Comparison of ENCODE assay signal across 9 mouse cellular contexts in the genomic region with DNA sequence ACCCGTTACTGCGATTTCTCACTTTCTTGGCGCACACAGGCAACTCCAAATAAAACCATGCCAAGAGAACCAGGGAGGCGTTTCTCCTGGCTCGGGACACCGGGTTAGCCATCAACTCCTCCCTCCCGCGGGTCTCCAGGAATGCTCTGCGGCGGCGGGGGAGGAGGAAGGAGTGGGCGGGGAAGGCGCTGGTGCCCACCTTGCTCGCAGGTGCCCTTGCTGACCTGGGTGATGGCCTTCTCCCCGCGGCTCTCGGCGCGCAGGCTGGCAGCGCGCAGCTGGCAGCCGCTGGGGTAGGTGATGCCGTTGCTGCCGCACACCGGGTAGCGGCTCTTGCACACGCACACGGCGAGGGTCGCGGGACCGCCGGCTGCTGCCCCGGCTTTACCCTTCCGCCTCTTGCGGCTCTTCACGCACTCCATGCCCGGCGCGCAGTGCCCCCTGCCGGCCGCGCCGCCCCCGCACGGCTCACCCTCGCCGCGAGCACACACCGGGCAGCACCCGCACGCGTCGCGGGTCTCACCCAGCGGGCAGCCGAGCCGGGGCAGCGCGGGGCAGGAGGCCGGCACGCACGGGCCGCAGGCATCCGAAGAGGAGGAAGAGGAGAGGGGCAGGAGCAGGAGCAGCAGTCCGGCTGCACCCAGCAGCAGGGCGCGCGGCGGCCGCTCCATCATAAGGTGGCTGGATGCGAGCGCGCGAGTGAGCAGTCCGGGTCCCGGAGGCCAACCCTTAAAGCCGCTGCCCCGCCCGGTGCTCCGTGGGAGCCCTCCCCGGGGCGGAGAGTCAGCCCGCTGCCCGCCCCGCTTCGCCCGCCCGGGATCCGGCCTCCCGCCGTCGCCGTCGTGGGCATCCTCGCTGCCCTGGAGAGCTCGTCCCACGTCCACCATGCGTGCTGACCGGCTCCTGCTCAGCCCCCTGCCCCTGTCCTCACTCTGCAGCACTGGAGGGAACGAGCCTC. TPM values are rescaled to one million over a fixed set of nuclear protein-coding genes. Genes with fewer than 3 reads are reported as not detected.
A peak's percentile ranks its signal among the peaks of the same experiment; 100 is the strongest.
DNase-seq lines count a peak whose midpoint lies in the region; ATAC-seq lines count a peak whose summit lies in the region.
"Had no signal": no experiment of that assay in that cellular context is flagged by ENCODE, and none has a peak within 500 bp of the region (broad histone marks: within the 10 kb centered on the region; RNA-seq: fewer than 3 reads in every experiment).

Gene Igfbp7 (minus strand): TSS at position 701 of the 958 bp plus-strand sequence.

- peak within 1 kb of the TSS; percentile 97 for H3K4me2 ChIP-seq in embryonic facial prominence, embryonic 15.5 days (replicated peaks)
- peak within 1 kb of the TSS; percentile 92 for H3K4me2 ChIP-seq in limb, embryonic 13.5 days (replicated peaks)
- H3K4me2 ChIP-seq in midbrain, embryonic 14.5 days (ENCODE audit: low read length): peak within 1 kb of the TSS; percentile 87

- peak within 1 kb of the TSS; percentile 83 for H3K27ac ChIP-seq in embryonic facial prominence, embryonic 15.5 days (replicated peaks)
- H3K27ac ChIP-seq in limb, embryonic 13.5 days: 0 out of 2 replicates have a peak within 1 kb of the TSS, but pooled peaks have one; percentile 2
- no peak within 1 kb of the TSS for H3K27ac ChIP-seq in midbrain, embryonic 14.5 days (replicated peaks; ENCODE audit: low read depth, low read length)

- peak within 1 kb of the TSS; percentile 46 for H3K9ac ChIP-seq in embryonic facial prominence, embryonic 15.5 days
- peak within 1 kb of the TSS; percentile 72 for H3K9ac ChIP-seq in limb, embryonic 13.5 days
- H3K9ac ChIP-seq in midbrain, embryonic 14.5 days (replicated peaks; ENCODE audit: low read length): peak within 1 kb of the TSS; percentile 57

- H3K9me3 ChIP-seq in embryonic facial prominence, embryonic 15.5 days (replicated peaks): no peaks in the 10 kb centered on the region
- H3K9me3 ChIP-seq in limb, embryonic 13.5 days: 0 out of 2 replicates have a peak, but pooled peaks cover 2% of the 10 kb centered on the region
- H3K9me3 ChIP-seq in midbrain, embryonic 14.5 days (ENCODE audit: control insufficient read depth, low read length): no peaks in the 10 kb centered on the region

- H3K4me1 ChIP-seq in embryonic facial prominence, embryonic 15.5 days: peaks cover 8% of the 10 kb centered on the region; the same call in 1 of the 2 replicates
- peaks cover 5% of the 10 kb centered on the region; the same call in 1 of the 2 replicates for H3K4me1 ChIP-seq in limb, embryonic 13.5 days
- H3K4me1 ChIP-seq in midbrain, embryonic 14.5 days (ENCODE audit: control insufficient read depth, insufficient read depth, low read length): peaks cover 4% of the 10 kb centered on the region

- WGBS in embryonic facial prominence, embryonic 15.5 days: 4% methylated on average over 100 of the region's 101 CpGs
- WGBS in limb, embryonic 13.5 days: 6% methylated on average over 72 of the region's 101 CpGs
- WGBS in midbrain, embryonic 14.5 days: 5% methylated on average over 91 of the region's 101 CpGs

- peak within 1 kb of the TSS; percentile 60 for H3K4me3 ChIP-seq in embryonic facial prominence, embryonic 15.5 days (replicated peaks)
- H3K4me3 ChIP-seq in limb, embryonic 13.5 days: peak within 1 kb of the TSS; percentile 64
- H3K4me3 ChIP-seq in midbrain, embryonic 14.5 days (replicated peaks; ENCODE audit: low read depth, low read length): peak within 1 kb of the TSS; percentile 59

- peak; percentile 79 to 80 for DNase-seq in cerebellum, postnatal 10 days
- no peak for DNase-seq in cerebellum, adult 11-12 months
- peak; percentile 82 for DNase-seq in heart, adult 9 months (ENCODE audit: low spot score in 2 of 2)
- peak; percentile 87 to 93 for DNase-seq in kidney, adult 8-10 months
- peak; percentile 84 for DNase-seq in midbrain, embryonic 14.5 days
- DNase-seq in spleen, postnatal 4 days (ENCODE audit: low spot score in 2 of 2): peak; percentile 25 to 77

- peak; percentile 87 for ATAC-seq in embryonic facial prominence, embryonic 15.5 days (ENCODE audit: insufficient number of reproducible peaks, low FRiP score, low TSS enrichment, low read depth)
- peak; percentile 89 for ATAC-seq in limb, embryonic 13.5 days (ENCODE audit: low FRiP score, low read depth)
- ATAC-seq in midbrain, embryonic 14.5 days (ENCODE audit: low FRiP score, low TSS enrichment): peak; percentile 89

- no peaks in the 10 kb centered on the region for H3K27me3 ChIP-seq in embryonic facial prominence, embryonic 15.5 days
- peaks cover 35% of the 10 kb centered on the region for H3K27me3 ChIP-seq in limb, embryonic 13.5 days
- H3K27me3 ChIP-seq in midbrain, embryonic 14.5 days (ENCODE audit: control insufficient read depth, insufficient read depth, low read length): peaks cover 18% of the 10 kb centered on the region; the same call in 1 of the 2 replicates
- H3K27me3 ChIP-seq: CH12.LX had no signal

- no peaks in the 10 kb centered on the region for H3K36me3 ChIP-seq in embryonic facial prominence, embryonic 15.5 days
- H3K36me3 ChIP-seq in limb, embryonic 13.5 days: no peaks in the 10 kb centered on the region
- no peaks in the 10 kb centered on the region for H3K36me3 ChIP-seq in midbrain, embryonic 14.5 days (ENCODE audit: control insufficient read depth, insufficient read depth, low read length)

RNA-seq across cellular contexts. Expression of gene Igfbp7, which starts in this region (rescaled TPM):
- polyA plus RNA-seq in embryonic facial prominence, embryonic 15.5 days (2015; fragmentation: Nextera tagmentation; extraction: Ambion mirVana): 107 and 116 TPM in 2 replicates
- polyA plus RNA-seq in limb, embryonic 13.5 days (2015; fragmentation: Nextera tagmentation; extraction: Ambion mirVana): 33.4 and 35.0 TPM in 2 replicates
- 56.3 and 60.7 TPM in 2 replicates for polyA plus RNA-seq in midbrain, embryonic 14.5 days (2014; fragmentation: Nextera tagmentation; extraction: Ambion mirVana)
